Mouse (Mus musculus) forebrain, embryonic 15.5 days (tissue): ENCODE measurements around the gene Pcnx2. TPM values are rescaled to one million over a fixed set of nuclear protein-coding genes. Genes with fewer than 3 reads are reported as not detected.

Experiments
- ATAC-seq: fragments of 200-750 bp; cut with Nextera tagmentation; replicated peaks from 2 replicates; pipeline ENCODE4 v1.8.0; 2017; ENCODE audit warnings: mild to moderate bottlenecking, moderate TSS enrichment, moderate library complexity
- H3K27ac ChIP-seq: fragments of 300-500 bp; sonication (generic); replicated peaks from 2 replicates; pipeline ENCODE4 v1.5.1; 2015; ENCODE audit warnings: mild to moderate bottlenecking, inconsistent platforms
- H3K27me3 ChIP-seq: fragments of 300-500 bp; sonication (generic); 2 replicates; pipeline ENCODE4 v1.6.1; 2015; ENCODE audit warnings: inconsistent platforms
- H3K36me3 ChIP-seq: fragments of 300-500 bp; sonication (generic); 2 replicates; pipeline ENCODE4 v1.6.1; 2015; ENCODE audit warnings: mild to moderate bottlenecking, inconsistent platforms
- H3K4me1 ChIP-seq: fragments of 300-500 bp; sonication (generic); 2 replicates; pipeline ENCODE4 v1.6.1; 2015; ENCODE audit warnings: inconsistent platforms
- H3K4me2 ChIP-seq: fragments of 300-500 bp; sonication (generic); replicated peaks from 2 replicates; pipeline ENCODE4 v1.6.1; 2015; ENCODE audit warnings: mild to moderate bottlenecking, inconsistent platforms
- H3K4me3 ChIP-seq: fragments of 300-500 bp; sonication (generic); 2 replicates; pipeline ENCODE4 v1.5.1; 2015; ENCODE audit warnings: mild to moderate bottlenecking, inconsistent platforms
- H3K9ac ChIP-seq: fragments of 300-500 bp; sonication (generic); replicated peaks from 2 replicates; pipeline ENCODE4 v1.6.1; 2015; ENCODE audit warnings: mild to moderate bottlenecking, inconsistent platforms
- H3K9me3 ChIP-seq: fragments of 300-500 bp; sonication (generic); 2 replicates; pipeline ENCODE4 v1.6.1; 2016; ENCODE audit warnings: inconsistent platforms
- WGBS: fragments of 180-500 bp; shearing (Covaris S2); methylation state at CpG from one replicate; pipeline ENCODE4 v1.1.7; 2015; ENCODE audit warnings: mixed read lengths; 5-methylcytosine and 5-hydroxymethylcytosine counted together
- polyA plus RNA-seq: library from polyadenylated mRNA; unstranded; fragments of >200 nt; fragmentation: Nextera tagmentation; extraction: Ambion mirVana; gene quantifications from 2 replicates; pipeline ENCODE4 v1.2.1, GENCODE M21; 2015

The Pcnx2 gene
- polyA plus RNA-seq, 1 experiment from 2014 or later = 3.8 TPM

DNA sequence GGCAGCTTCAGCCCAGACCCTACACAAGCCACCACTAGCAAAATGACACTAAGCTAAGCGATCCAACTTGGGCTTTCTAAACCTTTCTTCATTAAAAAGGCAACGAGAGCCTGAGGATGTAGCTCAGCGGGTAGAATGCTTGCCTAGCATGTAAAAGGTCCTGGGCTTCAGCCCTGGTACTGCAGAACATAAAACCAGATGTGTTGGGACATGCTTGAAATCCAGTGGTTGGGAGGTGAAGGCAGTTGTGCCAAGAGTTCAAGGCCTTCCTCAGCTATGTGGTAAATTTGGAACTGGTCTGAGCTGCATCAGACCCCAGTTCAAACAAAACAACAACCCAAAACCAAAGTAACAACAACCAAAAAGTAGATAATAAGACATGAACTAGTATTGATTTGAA, 121.8 kb downstream of the Pcnx2 start:
- H3K9me3 ChIP-seq = no peaks in the 10 kb centered on the region
- no peak overlapping the region for H3K4me2 ChIP-seq
- no peak overlapping the region for H3K27ac ChIP-seq
- H3K4me1 ChIP-seq = no peaks in the 10 kb centered on the region
- ATAC-seq = no peak
- no peak overlapping the region for H3K9ac ChIP-seq
- WGBS = 90% methylated on average over 3 of the region's 3 CpGs
- H3K36me3 ChIP-seq = peaks cover under 1% of the 10 kb centered on the region; the same call in 1 of the 2 replicates
- H3K4me3 ChIP-seq = no peak overlapping the region
- H3K27me3 ChIP-seq = no peaks in the 10 kb centered on the region

DNA sequence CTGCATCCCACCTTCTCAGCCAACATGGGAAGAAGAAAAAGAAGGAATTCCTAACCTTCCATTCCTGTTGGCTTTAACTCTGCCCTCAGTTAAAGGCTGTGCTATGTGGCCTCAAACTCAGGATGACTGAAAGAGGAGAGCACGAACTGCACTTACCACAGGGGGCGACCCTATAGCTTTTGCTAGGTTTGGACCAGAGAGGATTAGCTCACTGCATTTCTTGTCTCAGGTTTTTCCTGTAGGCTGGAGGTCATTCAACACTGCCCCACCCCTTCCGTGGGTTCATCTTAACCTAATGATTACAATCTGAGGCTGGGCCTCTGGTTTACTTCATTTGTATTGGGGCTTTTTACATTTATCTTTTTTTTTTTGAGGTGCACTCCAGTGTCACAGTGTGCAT, 123.1 kb downstream of the Pcnx2 start:
- no peak for ATAC-seq
- H3K4me3 ChIP-seq = no peak overlapping the region
- H3K9me3 ChIP-seq = no peaks in the 10 kb centered on the region
- peaks cover 5% of the 10 kb centered on the region for H3K36me3 ChIP-seq
- no peak overlapping the region for H3K4me2 ChIP-seq
- 61% methylated on average over 3 of the region's 3 CpGs for WGBS
- H3K27me3 ChIP-seq = no peaks in the 10 kb centered on the region
- no peaks in the 10 kb centered on the region for H3K4me1 ChIP-seq
- no peak overlapping the region for H3K9ac ChIP-seq
- no peak overlapping the region for H3K27ac ChIP-seq

DNA sequence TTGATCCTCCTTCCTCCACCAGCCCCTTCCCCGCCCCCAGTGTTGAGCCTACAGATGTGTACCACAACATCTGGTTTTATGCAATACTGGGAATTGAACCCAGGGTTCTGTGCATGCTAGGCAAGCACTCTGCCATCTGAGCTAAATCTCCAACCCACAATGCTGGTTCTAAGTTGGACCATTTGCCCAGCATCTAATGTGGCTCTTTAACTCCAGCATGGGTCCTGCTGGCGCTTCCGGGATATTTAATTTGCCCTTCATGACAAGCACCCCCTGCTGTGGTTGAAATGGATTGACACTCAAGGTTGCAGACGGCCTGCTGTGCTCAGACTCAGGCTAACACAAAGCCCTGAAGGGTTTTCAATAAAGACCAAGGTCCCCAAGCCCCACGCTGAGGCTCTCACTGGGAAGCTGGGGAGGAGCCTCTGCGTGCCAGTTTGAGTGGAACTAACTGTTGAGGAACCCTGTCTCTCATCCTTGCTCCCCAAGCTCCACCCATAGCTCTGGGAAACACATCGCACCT, 124.8 kb downstream of the Pcnx2 start:
- H3K4me1 ChIP-seq = no peaks in the 10 kb centered on the region
- H3K4me3 ChIP-seq = no peak overlapping the region
- H3K36me3 ChIP-seq = peaks cover 6% of the 10 kb centered on the region
- WGBS = 45% methylated on average over 7 of the region's 7 CpGs
- no peak overlapping the region for H3K4me2 ChIP-seq
- no peak overlapping the region for H3K27ac ChIP-seq
- no peaks in the 10 kb centered on the region for H3K9me3 ChIP-seq
- H3K27me3 ChIP-seq = no peaks in the 10 kb centered on the region
- ATAC-seq = no peak
- H3K9ac ChIP-seq = no peak overlapping the region

DNA sequence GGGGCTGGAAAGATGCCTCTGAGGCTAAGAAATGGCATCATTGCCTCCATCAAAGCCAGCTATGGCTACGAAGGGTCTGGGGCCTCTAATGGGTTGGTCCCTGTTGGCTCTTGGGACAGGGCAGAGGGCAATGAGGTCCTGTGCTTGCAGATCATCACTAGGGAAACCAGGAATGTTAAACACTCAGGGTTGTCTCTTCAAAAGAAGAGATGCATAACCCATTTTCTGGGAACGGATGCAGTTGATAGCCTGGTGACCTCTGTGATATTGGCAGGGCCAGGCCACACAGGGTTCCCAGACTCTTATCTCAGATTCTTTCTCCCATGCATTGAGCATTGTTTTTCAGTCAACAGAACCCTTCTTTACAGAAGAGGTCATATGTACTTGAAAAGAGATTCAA, 125.8 kb downstream of the Pcnx2 start:
- Histone ChIP-seq H3K4me1 (no peaks in the 10 kb centered on the region), H3K4me3 (no peak overlapping the region), H3K9ac (no peak overlapping the region), H3K36me3 (peaks cover 9% of the 10 kb centered on the region), H3K27me3 (no peaks in the 10 kb centered on the region), H3K9me3 (no peaks in the 10 kb centered on the region), H3K4me2 (no peak overlapping the region), H3K27ac (no peak overlapping the region)
- 82% methylated on average over 2 of the region's 2 CpGs for WGBS
- no peak for ATAC-seq

DNA sequence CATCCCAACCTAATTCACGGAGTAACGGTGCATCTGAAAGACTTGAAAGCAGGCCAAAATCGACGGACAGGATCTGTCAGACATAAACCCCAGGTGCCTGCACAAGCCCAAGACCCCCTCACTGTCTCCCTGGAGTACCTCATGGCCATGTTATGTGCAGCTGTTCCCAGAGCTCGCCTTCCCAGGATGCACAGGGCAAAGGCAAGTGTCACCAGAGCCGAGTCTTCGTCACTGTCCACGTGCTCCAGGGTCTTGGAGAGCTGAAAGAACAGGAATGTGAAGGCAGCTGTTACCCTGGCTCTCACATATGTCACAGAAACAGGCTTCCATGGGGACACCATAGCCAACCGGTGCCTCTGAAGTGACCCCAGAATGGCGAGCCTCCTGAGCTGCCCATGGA, 130.0 kb downstream of the Pcnx2 start:
- WGBS = 89% methylated on average over 10 of the region's 10 CpGs
- H3K4me2 ChIP-seq = no peak overlapping the region
- peaks cover 13% of the 10 kb centered on the region for H3K36me3 ChIP-seq
- no peak overlapping the region for H3K4me3 ChIP-seq
- H3K27ac ChIP-seq = no peak overlapping the region
- H3K4me1 ChIP-seq = no peaks in the 10 kb centered on the region
- H3K27me3 ChIP-seq = no peaks in the 10 kb centered on the region
- H3K9me3 ChIP-seq = no peaks in the 10 kb centered on the region
- ATAC-seq = no peak
- no peak overlapping the region for H3K9ac ChIP-seq

DNA sequence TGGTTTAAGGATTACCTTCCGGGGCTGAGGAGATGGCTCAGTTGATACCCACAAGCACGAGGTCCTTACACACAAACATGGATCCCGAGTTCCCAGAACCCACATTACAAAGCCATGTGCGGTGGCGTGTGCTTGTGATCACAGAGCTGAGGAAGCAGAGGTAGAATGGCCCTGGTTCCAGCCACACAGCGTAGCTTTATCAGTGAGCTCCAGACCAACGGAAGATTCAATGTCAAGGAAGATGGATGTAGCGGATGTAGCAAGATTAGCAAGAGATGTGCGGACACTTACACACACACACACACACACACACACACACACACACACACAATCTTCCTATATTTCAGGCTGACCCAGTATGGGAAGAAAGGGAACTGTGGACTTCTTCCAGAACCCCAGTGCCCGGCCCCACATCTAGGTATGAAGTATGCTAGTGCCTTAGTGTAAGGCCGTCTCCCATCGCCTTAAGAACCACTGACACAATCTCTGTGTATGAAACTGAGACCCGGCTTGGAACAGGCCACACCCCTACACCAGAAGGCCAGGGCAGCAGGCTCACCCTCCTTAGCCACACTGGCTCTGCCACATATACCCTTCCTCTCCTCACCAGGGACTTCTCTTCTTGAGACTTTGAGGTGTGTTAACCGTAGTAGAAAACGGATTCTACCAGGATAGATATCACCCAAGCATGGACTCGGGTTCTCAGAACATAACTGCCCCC, 134.9 kb downstream of the Pcnx2 start:
- WGBS = 92% methylated on average over 16 of the region's 16 CpGs
- Histone ChIP-seq H3K4me1 (no peaks in the 10 kb centered on the region), H3K4me3 (no peak overlapping the region), H3K9me3 (no peaks in the 10 kb centered on the region), H3K27me3 (no peaks in the 10 kb centered on the region), H3K36me3 (peaks cover 8% of the 10 kb centered on the region; the same call in 1 of the 2 replicates), H3K27ac (no peak overlapping the region), H3K9ac (no peak overlapping the region), H3K4me2 (no peak overlapping the region)
- ATAC-seq = no peak

DNA sequence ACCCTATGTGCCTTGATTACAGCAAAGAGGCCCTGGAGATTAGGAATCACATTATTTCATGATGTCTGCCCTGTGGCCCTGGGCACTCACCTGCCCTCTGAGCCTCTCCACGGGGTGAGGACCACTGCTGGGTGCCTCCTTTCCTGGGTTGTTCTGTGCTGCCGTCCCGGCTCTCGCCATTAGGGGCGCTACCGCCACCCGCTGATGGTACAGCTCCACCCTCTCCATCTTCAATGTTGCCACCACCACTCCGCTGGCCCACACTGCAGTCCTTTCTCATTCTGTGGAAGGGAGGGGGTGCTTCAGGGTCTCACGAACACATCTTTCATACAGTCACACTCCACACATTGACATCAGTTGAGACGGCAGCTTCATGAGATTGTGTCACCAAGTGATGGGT, 139.1 kb downstream of the Pcnx2 start:
- no peak overlapping the region for H3K4me3 ChIP-seq
- H3K36me3 ChIP-seq = peaks cover 4% of the 10 kb centered on the region; the same call in 1 of the 2 replicates
- H3K9ac ChIP-seq = no peak overlapping the region
- no peak overlapping the region for H3K27ac ChIP-seq
- peaks cover 21% of the 10 kb centered on the region for H3K4me1 ChIP-seq
- no peaks in the 10 kb centered on the region for H3K9me3 ChIP-seq
- ATAC-seq = no peak
- H3K4me2 ChIP-seq = no peak overlapping the region
- no peaks in the 10 kb centered on the region for H3K27me3 ChIP-seq
- WGBS = 56% methylated on average over 10 of the region's 10 CpGs

DNA sequence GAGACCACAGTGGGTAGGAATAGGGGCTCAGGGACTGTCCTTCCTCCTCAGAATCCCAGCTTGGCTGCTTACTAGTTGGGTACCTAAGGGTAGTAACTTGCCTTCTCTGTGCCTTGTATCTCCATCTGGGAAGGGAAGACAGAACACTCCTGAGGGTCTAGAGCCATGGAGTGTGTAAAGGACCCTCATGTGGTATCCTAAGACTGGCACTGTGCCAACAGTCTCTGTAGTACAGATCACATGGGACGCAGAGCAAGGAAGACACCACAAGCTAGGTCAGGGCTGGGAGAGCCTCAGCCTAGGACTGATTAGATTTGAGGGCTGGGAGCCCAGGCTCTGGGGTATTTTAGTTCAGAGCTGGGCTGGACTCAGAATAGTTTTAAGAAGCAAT, 141.0 kb downstream of the Pcnx2 start:
- no peak overlapping the region for H3K9ac ChIP-seq
- 36% methylated on average over 1 of the region's 1 CpGs for WGBS
- H3K36me3 ChIP-seq = no peaks in the 10 kb centered on the region
- no peaks in the 10 kb centered on the region for H3K27me3 ChIP-seq
- H3K9me3 ChIP-seq = no peaks in the 10 kb centered on the region
- no peak overlapping the region for H3K4me3 ChIP-seq
- H3K4me2 ChIP-seq = no peak overlapping the region
- peak; percentile 14; the same call in 1 of the 2 replicates for ATAC-seq
- 0 out of 2 replicates have a peak overlapping the region, but pooled peaks have one; percentile 59 for H3K27ac ChIP-seq
- H3K4me1 ChIP-seq = peaks cover 21% of the 10 kb centered on the region

DNA sequence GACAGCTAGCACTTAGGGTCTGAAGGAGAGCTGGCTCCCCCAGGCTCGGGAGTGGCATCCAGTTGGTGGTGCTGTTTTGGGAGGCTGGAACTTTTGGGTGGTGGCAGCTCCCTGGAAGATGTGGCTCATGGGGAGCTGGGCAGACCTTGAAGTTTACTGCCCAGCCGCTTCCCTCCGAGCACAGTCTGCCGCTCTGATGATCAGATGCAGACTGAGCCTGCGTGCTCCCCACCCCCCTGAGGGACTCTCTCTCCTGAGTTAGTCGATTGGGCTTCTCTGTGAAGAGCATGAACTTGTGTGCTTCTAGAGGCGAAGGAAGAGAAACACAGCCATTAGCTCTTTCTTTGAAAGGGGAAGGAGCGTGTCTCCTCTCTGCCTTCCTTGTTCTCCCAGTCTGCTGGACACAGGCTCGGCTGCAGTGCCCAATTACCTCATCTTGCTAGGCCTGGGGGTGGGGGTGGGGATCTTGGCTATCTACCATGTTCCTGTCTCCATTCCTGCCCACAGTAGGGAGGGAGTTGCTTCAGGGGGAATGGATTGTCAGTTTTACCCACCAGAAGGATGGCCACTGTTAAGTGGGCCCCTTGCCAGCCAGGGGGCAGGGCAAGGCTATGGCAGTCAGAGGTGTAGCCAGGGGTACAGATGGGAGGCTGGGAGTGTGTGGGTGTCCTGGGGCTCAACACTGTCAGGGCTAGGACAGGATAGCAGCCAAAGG, 141.6 kb downstream of the Pcnx2 start:
- Histone ChIP-seq H3K27ac (peak overlapping the region; percentile 59), H3K27me3 (no peaks in the 10 kb centered on the region), H3K4me3 (no peak overlapping the region), H3K9me3 (no peaks in the 10 kb centered on the region), H3K4me2 (no peak overlapping the region), H3K9ac (no peak overlapping the region), H3K4me1 (peaks cover 21% of the 10 kb centered on the region), H3K36me3 (no peaks in the 10 kb centered on the region)
- WGBS = 39% methylated on average over 9 of the region's 9 CpGs
- peak; percentile 72 for ATAC-seq

DNA sequence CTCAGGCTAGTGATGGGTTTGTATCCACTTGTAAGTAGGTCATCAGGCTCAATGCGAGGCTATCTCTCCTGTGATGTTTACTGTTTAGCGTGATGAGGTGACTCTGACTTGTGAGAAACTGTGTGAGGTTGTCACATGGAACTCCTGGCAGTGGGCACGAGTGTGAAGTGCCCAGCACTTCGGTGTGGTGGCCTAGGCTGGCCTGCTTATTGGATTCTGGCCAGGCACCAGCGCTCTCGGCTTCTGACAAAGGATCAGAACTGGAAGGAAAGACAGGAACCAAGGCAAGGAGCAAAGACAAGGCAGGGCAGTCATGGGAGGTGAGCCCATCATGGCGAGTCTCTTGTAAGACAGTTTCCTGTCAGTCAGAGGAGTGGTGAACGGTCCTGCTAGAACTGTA, 142.2 kb downstream of the Pcnx2 start:
- H3K4me3 ChIP-seq = no peak overlapping the region
- no peaks in the 10 kb centered on the region for H3K27me3 ChIP-seq
- H3K9ac ChIP-seq = no peak overlapping the region
- no peak overlapping the region for H3K4me2 ChIP-seq
- H3K36me3 ChIP-seq = no peaks in the 10 kb centered on the region
- H3K27ac ChIP-seq = peak overlapping the region; percentile 59
- H3K9me3 ChIP-seq = no peaks in the 10 kb centered on the region
- ATAC-seq = no peak
- 47% methylated on average over 8 of the region's 8 CpGs for WGBS
- H3K4me1 ChIP-seq = peaks cover 23% of the 10 kb centered on the region

DNA sequence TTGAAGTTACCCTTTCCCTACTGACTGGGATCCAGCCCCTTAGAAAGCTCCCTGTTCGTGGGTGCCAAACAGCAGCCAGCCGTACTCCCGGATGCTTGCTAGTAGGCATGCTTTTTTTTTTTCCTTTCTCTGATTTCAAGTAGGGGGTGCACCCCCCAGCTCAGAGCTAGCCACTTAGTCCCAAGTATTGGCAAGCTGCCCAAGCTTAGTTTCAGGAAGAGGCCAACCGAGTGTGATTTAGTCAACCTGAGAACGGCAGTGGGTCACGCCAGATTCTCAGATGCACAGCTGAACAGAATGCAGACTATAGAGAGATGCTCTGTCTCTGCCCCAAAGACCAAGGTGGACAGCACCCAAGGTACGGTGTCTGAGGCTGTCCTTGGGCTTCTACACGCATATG, 147.3 kb downstream of the Pcnx2 start:
- H3K9ac ChIP-seq = no peak overlapping the region
- no peaks in the 10 kb centered on the region for H3K9me3 ChIP-seq
- no peaks in the 10 kb centered on the region for H3K27me3 ChIP-seq
- ATAC-seq = no peak
- H3K36me3 ChIP-seq = no peaks in the 10 kb centered on the region
- no peak overlapping the region for H3K27ac ChIP-seq
- H3K4me3 ChIP-seq = no peak overlapping the region
- H3K4me1 ChIP-seq = peaks cover 11% of the 10 kb centered on the region
- 42% methylated on average over 8 of the region's 8 CpGs for WGBS
- H3K4me2 ChIP-seq = no peak overlapping the region

DNA sequence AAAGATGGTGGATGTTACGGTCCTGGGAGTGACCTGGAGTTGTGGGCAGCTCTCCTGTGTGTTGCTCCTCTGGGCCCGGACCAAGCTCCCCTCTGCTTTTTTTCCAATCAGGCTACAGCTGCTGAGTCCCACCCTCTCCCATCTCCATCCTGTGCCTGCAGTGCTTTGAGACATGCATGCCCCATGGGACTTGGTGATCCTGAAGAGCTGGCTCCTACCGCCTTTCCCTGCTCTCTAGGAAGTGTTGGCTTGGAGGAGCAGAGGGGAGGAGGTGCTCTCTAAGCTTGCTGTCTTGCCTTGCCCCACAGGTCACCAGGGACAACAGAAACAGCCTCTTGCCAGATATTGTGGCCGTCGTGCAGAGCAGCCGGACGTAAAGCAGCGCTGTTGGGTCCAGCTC, 150.7 kb downstream of the Pcnx2 start:
- Histone ChIP-seq H3K4me1 (peaks cover 5% of the 10 kb centered on the region), H3K4me2 (no peak overlapping the region), H3K4me3 (no peak overlapping the region), H3K9ac (no peak overlapping the region), H3K9me3 (no peaks in the 10 kb centered on the region), H3K27me3 (no peaks in the 10 kb centered on the region), H3K36me3 (no peaks in the 10 kb centered on the region), H3K27ac (no peak overlapping the region)
- no peak for ATAC-seq
- 91% methylated on average over 8 of the region's 8 CpGs for WGBS
